Mouse (Mus musculus): ENCODE data around the gene Crkl. TPM values are rescaled to one million over a fixed set of nuclear protein-coding genes. Genes with fewer than 3 reads are reported as not detected.
"Not testable (repeated sequence)": the region's sequence is repeated elsewhere in the genome, so short reads cannot be mapped to it uniquely, and the experiment has no call there.

The Crkl gene
- polyA plus RNA-seq, 1 experiment from 2014 or later: 20.1 TPM

- WGBS (ENCODE audit: insufficient replicate concordance): 61% methylated on average over 4 of the region's 4 CpGs
- no peak for ATAC-seq
- Histone ChIP-seq H3K4me2 (ENCODE audit: low read depth, low read length) (no peak overlapping the region), H3K27ac (ENCODE audit: low read depth) (no peak overlapping the region), H3K9ac (replicated peaks) (no peak overlapping the region), H3K9me3 (ENCODE audit: low read length) (no peaks in the 10 kb centered on the region), H3K36me3 (replicated peaks; ENCODE audit: insufficient read depth, low read length) (no peaks in the 10 kb centered on the region), H3K4me1 (ENCODE audit: insufficient read depth) (no peaks in the 10 kb centered on the region), H3K27me3 (ENCODE audit: insufficient read depth, low read length) (no peaks in the 10 kb centered on the region), H3K4me3 (ENCODE audit: low read depth, low read length) (no peak overlapping the region)
- no peak for DNase-seq
- no peak for TF ChIP-seq EP300 (IDR thresholded peaks at IDR 0.05; ENCODE audit: low read depth)
- no peak for TF ChIP-seq CTCF (IDR thresholded peaks at IDR 0.05; ENCODE audit: low read depth)
These were observed 50.9 kb downstream of the Crkl start for GRCm38 (mm10) chr16:17502681-17503080.

GRCm38 (mm10) chr16:17507018-17507552, 55.3 kb downstream of the Crkl start:
- Histone ChIP-seq H3K9ac (replicated peaks) (no peak overlapping the region), H3K9me3 (ENCODE audit: low read length) (no peaks in the 10 kb centered on the region), H3K4me3 (ENCODE audit: low read depth, low read length) (no peak overlapping the region), H3K27me3 (ENCODE audit: insufficient read depth, low read length) (no peaks in the 10 kb centered on the region), H3K4me2 (ENCODE audit: low read depth, low read length) (no peak overlapping the region), H3K4me1 (ENCODE audit: insufficient read depth) (peaks cover 23% of the 10 kb centered on the region), H3K27ac (ENCODE audit: low read depth) (no peak overlapping the region), H3K36me3 (replicated peaks; ENCODE audit: insufficient read depth, low read length) (peaks cover 8% of the 10 kb centered on the region)
- 77% methylated on average over 5 of the region's 5 CpGs for WGBS (ENCODE audit: insufficient replicate concordance)
- no peak for TF ChIP-seq CTCF (IDR thresholded peaks at IDR 0.05; ENCODE audit: low read depth)
- ATAC-seq: no peak
- no peak for DNase-seq

- H3K9me3 ChIP-seq (ENCODE audit: low read length); ATAC-seq; DNase-seq; H3K27me3 ChIP-seq (ENCODE audit: insufficient read depth, low read length): not testable (repeated sequence)
- Histone ChIP-seq H3K4me1 (ENCODE audit: insufficient read depth) (peaks cover 28% of the 10 kb centered on the region), H3K27ac (ENCODE audit: low read depth) (peak overlapping the region; percentile 82), H3K4me3 (ENCODE audit: low read depth, low read length) (peak overlapping the region; percentile 84), H3K4me2 (ENCODE audit: low read depth, low read length) (peak overlapping the region; percentile 94), H3K9ac (replicated peaks) (peak overlapping the region; percentile 67), H3K36me3 (replicated peaks; ENCODE audit: insufficient read depth, low read length) (peaks cover 18% of the 10 kb centered on the region)
- WGBS (ENCODE audit: insufficient replicate concordance): 18% methylated on average over 3 of the region's 3 CpGs
These were observed 56.2 kb downstream of the Crkl start for GRCm38 (mm10) chr16:17508031-17508430.

GRCm38 (mm10) chr16:17508546-17509239, 56.9 kb downstream of the Crkl start, which contains the start of gene Lztr1:
Gene Lztr1, plus strand, starts transcription at chr16:17508688.
- peaks cover 20% of the 10 kb centered on the region for H3K36me3 ChIP-seq (replicated peaks; ENCODE audit: insufficient read depth, low read length)
- no peaks in the 10 kb centered on the region for H3K9me3 ChIP-seq (ENCODE audit: low read length)
- no peaks in the 10 kb centered on the region for H3K27me3 ChIP-seq (ENCODE audit: insufficient read depth, low read length)
- H3K4me1 ChIP-seq (ENCODE audit: insufficient read depth): peaks cover 28% of the 10 kb centered on the region
- H3K27ac ChIP-seq (ENCODE audit: low read depth): peak within 1 kb of the TSS; percentile 82
- H3K4me2 ChIP-seq (ENCODE audit: low read depth, low read length): peak within 1 kb of the TSS; percentile 94
- under 1% methylated on average over 50 of the region's 50 CpGs for WGBS (ENCODE audit: insufficient replicate concordance)
- peak within 1 kb of the TSS; percentile 67 for H3K9ac ChIP-seq (replicated peaks)
- DNase-seq (peak; percentile 92), ATAC-seq (peak; percentile 96)
- H3K4me3 ChIP-seq (ENCODE audit: low read depth, low read length): peak within 1 kb of the TSS; percentile 84
- TF ChIP-seq CTCF (IDR thresholded peaks at IDR 0.05; ENCODE audit: low read depth) (0 out of 2 replicates have a peak, but pooled peaks have one; percentile 1), EP300 (IDR thresholded peaks at IDR 0.05; ENCODE audit: low read depth) (no peak)

- H3K4me1 ChIP-seq (ENCODE audit: insufficient read depth): peaks cover 28% of the 10 kb centered on the region
- peak overlapping the region; percentile 84 for H3K4me3 ChIP-seq (ENCODE audit: low read depth, low read length)
- ATAC-seq: no peak
- no peak for TF ChIP-seq CTCF (IDR thresholded peaks at IDR 0.05; ENCODE audit: low read depth)
- TF ChIP-seq EP300 (IDR thresholded peaks at IDR 0.05; ENCODE audit: low read depth): no peak
- peak overlapping the region; percentile 82 for H3K27ac ChIP-seq (ENCODE audit: low read depth)
- no peaks in the 10 kb centered on the region for H3K27me3 ChIP-seq (ENCODE audit: insufficient read depth, low read length)
- DNase-seq: no peak
- no peaks in the 10 kb centered on the region for H3K9me3 ChIP-seq (ENCODE audit: low read length)
- H3K36me3 ChIP-seq (replicated peaks; ENCODE audit: insufficient read depth, low read length): peaks cover 23% of the 10 kb centered on the region
- 5% methylated on average over 9 of the region's 9 CpGs for WGBS (ENCODE audit: insufficient replicate concordance)
- peak overlapping the region; percentile 94 for H3K4me2 ChIP-seq (ENCODE audit: low read depth, low read length)
- H3K9ac ChIP-seq (replicated peaks): peak overlapping the region; percentile 67
These were observed 57.4 kb downstream of the Crkl start for GRCm38 (mm10) chr16:17509240-17509597.

- Histone ChIP-seq H3K4me1 (ENCODE audit: insufficient read depth) (peaks cover 28% of the 10 kb centered on the region), H3K9ac (replicated peaks) (peak overlapping the region; percentile 67; the same call in 1 of the 2 replicates), H3K4me2 (ENCODE audit: low read depth, low read length) (peak overlapping the region; percentile 94), H3K9me3 (ENCODE audit: low read length) (no peaks in the 10 kb centered on the region), H3K27ac (ENCODE audit: low read depth) (peak overlapping the region; percentile 82), H3K4me3 (ENCODE audit: low read depth, low read length) (peak overlapping the region; percentile 84; the same call in 1 of the 2 replicates), H3K27me3 (ENCODE audit: insufficient read depth, low read length) (no peaks in the 10 kb centered on the region), H3K36me3 (replicated peaks; ENCODE audit: insufficient read depth, low read length) (peaks cover 23% of the 10 kb centered on the region)
- TF ChIP-seq CTCF (IDR thresholded peaks at IDR 0.05; ENCODE audit: low read depth): no peak
- TF ChIP-seq EP300 (IDR thresholded peaks at IDR 0.05; ENCODE audit: low read depth): no peak
- WGBS (ENCODE audit: insufficient replicate concordance): 88% methylated on average over 2 of the region's 2 CpGs
- ATAC-seq (no peak), DNase-seq (no peak)
These were observed 58.4 kb downstream of the Crkl start for GRCm38 (mm10) chr16:17510143-17510542.

Measured in liver, postnatal 0 days (tissue).